Mouse (Mus musculus) CH12.LX (cell line): ENCODE measurements around the gene Plk3.

Experiments used
- CTCF ChIP-seq, 2 experiments: IDR thresholded peaks in 1 of 2; conservative IDR thresholded peaks in 1 of 2; 2 replicates each; pipeline ENCODE4 v1.5.1; 2011 to 2012; ENCODE audit warnings: low read depth in 2 of 2, low read length in 2 of 2, improper control_type of control experiment in 1 of 2, inconsistent platforms in 1 of 2, mild to moderate bottlenecking in 1 of 2, moderate library complexity in 1 of 2
- E2F4 ChIP-seq: IDR thresholded peaks from 2 replicates; pipeline ENCODE4 v1.6.1; 2011; ENCODE audit warnings: low read depth, low read length, improper control_type of control experiment; ENCODE audit not compliant: insufficient replicate concordance
- EP300 ChIP-seq: IDR thresholded peaks from 2 replicates; pipeline ENCODE4 v1.6.1; 2011; ENCODE audit warnings: low read length, improper control_type of control experiment
- JUND ChIP-seq: conservative IDR thresholded peaks from 2 replicates; pipeline ENCODE4 v1.6.1; 2011; ENCODE audit warnings: low read depth, low read length, improper control_type of control experiment
- KAT2A ChIP-seq: IDR thresholded peaks from 2 replicates; pipeline ENCODE4 v1.6.1; 2012; ENCODE audit warnings: low read length, improper control_type of control experiment, inconsistent platforms; ENCODE audit not compliant: insufficient replicate concordance
- MAX ChIP-seq: IDR thresholded peaks from 2 replicates; pipeline ENCODE4 v1.6.1; 2011; ENCODE audit warnings: low read length, improper control_type of control experiment
- POLR2A ChIP-seq: IDR thresholded peaks from 2 replicates; pipeline ENCODE4 v1.6.1; 2011; ENCODE audit warnings: low read depth, mild to moderate bottlenecking, improper control_type of control experiment, low read length
- RCOR1 ChIP-seq: conservative IDR thresholded peaks from 2 replicates; pipeline ENCODE4 v1.6.1; 2012; ENCODE audit warnings: low read depth, mild to moderate bottlenecking, inconsistent platforms, low read length, improper control_type of control experiment
- SMC3 ChIP-seq: IDR thresholded peaks from 2 replicates; pipeline ENCODE4 v1.6.1; 2011; ENCODE audit warnings: low read depth, low read length, improper control_type of control experiment
- TBP ChIP-seq: conservative IDR thresholded peaks from 2 replicates; pipeline ENCODE4 v1.6.1; 2011; ENCODE audit warnings: low read depth, low read length, improper control_type of control experiment
- USF1 ChIP-seq: IDR thresholded peaks from 2 replicates; pipeline ENCODE4 v1.6.1; 2014; ENCODE audit warnings: low read depth, mild to moderate bottlenecking, inconsistent platforms, low read length, improper control_type of control experiment
- ZC3H11A ChIP-seq: IDR thresholded peaks from 2 replicates; pipeline ENCODE4 v1.6.1; 2012; ENCODE audit warnings: low read depth, mild to moderate bottlenecking, inconsistent platforms, low read length, improper control_type of control experiment
- ZMIZ1 ChIP-seq: IDR thresholded peaks from 2 replicates; pipeline ENCODE4 v1.6.1; 2012; ENCODE audit warnings: low read depth, mild to moderate bottlenecking, inconsistent platforms, low read length, improper control_type of control experiment
- ZNF384 ChIP-seq: IDR thresholded peaks from 2 replicates; pipeline ENCODE4 v1.6.1; 2012; ENCODE audit warnings: low read depth, low read length, improper control_type of control experiment, inconsistent platforms

DNA sequence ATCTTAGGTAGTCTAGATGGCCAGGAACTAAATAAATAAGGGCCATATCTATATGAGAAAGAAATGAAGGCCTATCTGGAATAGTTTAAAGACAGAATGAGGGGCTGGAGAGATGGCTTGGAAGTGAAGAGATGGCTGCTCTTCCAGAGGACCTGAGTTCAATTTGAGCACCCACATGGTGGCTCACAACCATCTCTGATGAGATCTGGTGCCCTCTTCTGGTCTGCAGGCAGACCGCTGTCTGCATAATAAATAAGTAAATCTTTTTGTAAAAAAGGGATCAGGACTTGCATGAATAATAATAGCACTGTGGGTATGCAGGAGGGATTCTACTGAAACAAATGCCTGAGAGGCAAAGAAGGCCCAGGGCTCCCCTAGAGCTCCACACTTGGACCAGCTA lies 20.5 kb downstream of the Plk3 start:
- TF ChIP-seq CTCF (conservative IDR thresholded peaks at IDR 0.05 in 1 of 2, IDR thresholded peaks at IDR 0.05 in 1 of 2; ENCODE audit: low read depth in 2 of 2, low read length in 2 of 2) (peak; percentile 10 to 43; a peak in 2 of 4 replicates), KAT2A (no peak), TBP (no peak), MAX (no peak), JUND (no peak), ZMIZ1 (no peak), USF1 (no peak), ZC3H11A (no peak), E2F4 (no peak), POLR2A (no peak), ZNF384 (no peak), SMC3 (peak; percentile 14), EP300 (no peak), RCOR1 (no peak)
